Mouse (Mus musculus): ENCODE measurements around the gene Laptm5. TPM values are rescaled to one million over a fixed set of nuclear protein-coding genes. Genes with fewer than 3 reads are reported as not detected.
A peak's percentile ranks its signal among the peaks of the same experiment; 100 is the strongest.

Laptm5 gene
- polyA plus RNA-seq, 1 experiment = 903 TPM

- 86% methylated on average over 10 of the region's 10 CpGs for WGBS
- Histone ChIP-seq H3K4me1 (ENCODE audit: control insufficient read depth, insufficient read depth, insufficient read length) (no peaks in the 10 kb centered on the region), H3K27me3 (ENCODE audit: control insufficient read depth, insufficient read depth, low read length) (no peaks in the 10 kb centered on the region; the same call in 1 of the 2 replicates), H3K36me3 (ENCODE audit: control insufficient read depth, insufficient read depth, low read length) (no peaks in the 10 kb centered on the region), H3K27ac (ENCODE audit: insufficient read depth, low read length) (no peak overlapping the region), H3K4me3 (ENCODE audit: extremely low read depth, insufficient read depth, insufficient read length) (no peak overlapping the region)
- TF ChIP-seq POLR2A (IDR thresholded peaks at IDR 0.05; ENCODE audit: low read depth, low read length) (no peak), CTCF (IDR thresholded peaks at IDR 0.05; ENCODE audit: extremely low read depth, insufficient read depth, insufficient read length, insufficient replicate concordance) (no peak)
- DNase-seq (ENCODE audit: low read depth in 1 of 2, low spot score in 2 of 2) = no peak
Observed at GRCm38 (mm10) chr4:130957156-130957555, 44.2 kb downstream of the Laptm5 start.

GRCm38 (mm10) chr4:130958812-130959211 lies 45.9 kb downstream of the Laptm5 start:
- H3K36me3 ChIP-seq (ENCODE audit: control insufficient read depth, insufficient read depth, low read length) = no peaks in the 10 kb centered on the region
- H3K27me3 ChIP-seq (ENCODE audit: control insufficient read depth, insufficient read depth, low read length) = no peaks in the 10 kb centered on the region
- H3K4me1 ChIP-seq (ENCODE audit: control insufficient read depth, insufficient read depth, insufficient read length) = no peaks in the 10 kb centered on the region
- H3K27ac ChIP-seq (ENCODE audit: insufficient read depth, low read length) = no peak overlapping the region
- DNase-seq (ENCODE audit: low read depth in 1 of 2, low spot score in 2 of 2) = no peak
- no peak overlapping the region for H3K4me3 ChIP-seq (ENCODE audit: extremely low read depth, insufficient read depth, insufficient read length)
- 50% methylated on average over 5 of the region's 5 CpGs for WGBS
- TF ChIP-seq POLR2A (IDR thresholded peaks at IDR 0.05; ENCODE audit: low read depth, low read length) (no peak), CTCF (IDR thresholded peaks at IDR 0.05; ENCODE audit: extremely low read depth, insufficient read depth, insufficient read length, insufficient replicate concordance) (no peak)

GRCm38 (mm10) chr4:130959678-130960077 lies 46.8 kb downstream of the Laptm5 start:
- no peak for DNase-seq (ENCODE audit: low read depth in 1 of 2, low spot score in 2 of 2)
- Histone ChIP-seq H3K4me1 (ENCODE audit: control insufficient read depth, insufficient read depth, insufficient read length) (no peaks in the 10 kb centered on the region), H3K36me3 (ENCODE audit: control insufficient read depth, insufficient read depth, low read length) (no peaks in the 10 kb centered on the region), H3K27ac (ENCODE audit: insufficient read depth, low read length) (no peak overlapping the region), H3K27me3 (ENCODE audit: control insufficient read depth, insufficient read depth, low read length) (no peaks in the 10 kb centered on the region), H3K4me3 (ENCODE audit: extremely low read depth, insufficient read depth, insufficient read length) (no peak overlapping the region)
- TF ChIP-seq POLR2A (IDR thresholded peaks at IDR 0.05; ENCODE audit: low read depth, low read length) = no peak
- no peak for TF ChIP-seq CTCF (IDR thresholded peaks at IDR 0.05; ENCODE audit: extremely low read depth, insufficient read depth, insufficient read length, insufficient replicate concordance)
- WGBS = 67% methylated on average over 6 of the region's 6 CpGs

- no peak overlapping the region for H3K4me3 ChIP-seq (ENCODE audit: extremely low read depth, insufficient read depth, insufficient read length)
- peak; percentile 98 for TF ChIP-seq CTCF (IDR thresholded peaks at IDR 0.05; ENCODE audit: extremely low read depth, insufficient read depth, insufficient read length, insufficient replicate concordance)
- no peak for TF ChIP-seq POLR2A (IDR thresholded peaks at IDR 0.05; ENCODE audit: low read depth, low read length)
- 19% methylated on average over 9 of the region's 9 CpGs for WGBS
- DNase-seq (ENCODE audit: low read depth in 1 of 2, low spot score in 2 of 2) = peak; percentile 35 to 73
- H3K36me3 ChIP-seq (ENCODE audit: control insufficient read depth, insufficient read depth, low read length) = no peaks in the 10 kb centered on the region
- H3K27ac ChIP-seq (ENCODE audit: insufficient read depth, low read length) = no peak overlapping the region
- H3K27me3 ChIP-seq (ENCODE audit: control insufficient read depth, insufficient read depth, low read length) = no peaks in the 10 kb centered on the region
- no peaks in the 10 kb centered on the region for H3K4me1 ChIP-seq (ENCODE audit: control insufficient read depth, insufficient read depth, insufficient read length)
Observed at GRCm38 (mm10) chr4:130960118-130960734, 47.3 kb downstream of the Laptm5 start.

GRCm38 (mm10) chr4:130971278-130971677 lies 58.4 kb downstream of the Laptm5 start:
- no peaks in the 10 kb centered on the region for H3K27me3 ChIP-seq (ENCODE audit: control insufficient read depth, insufficient read depth, low read length)
- TF ChIP-seq POLR2A (IDR thresholded peaks at IDR 0.05; ENCODE audit: low read depth, low read length) = no peak
- 92% methylated on average over 1 of the region's 1 CpGs for WGBS
- no peak overlapping the region for H3K4me3 ChIP-seq (ENCODE audit: extremely low read depth, insufficient read depth, insufficient read length)
- H3K27ac ChIP-seq (ENCODE audit: insufficient read depth, low read length) = no peak overlapping the region
- DNase-seq (ENCODE audit: low read depth in 1 of 2, low spot score in 2 of 2) = no peak
- H3K4me1 ChIP-seq (ENCODE audit: control insufficient read depth, insufficient read depth, insufficient read length) = no peaks in the 10 kb centered on the region
- H3K36me3 ChIP-seq (ENCODE audit: control insufficient read depth, insufficient read depth, low read length) = no peaks in the 10 kb centered on the region

- H3K4me3 ChIP-seq (ENCODE audit: extremely low read depth, insufficient read depth, insufficient read length) = no peak overlapping the region
- 79% methylated on average over 5 of the region's 5 CpGs for WGBS
- H3K27me3 ChIP-seq (ENCODE audit: control insufficient read depth, insufficient read depth, low read length) = no peaks in the 10 kb centered on the region
- TF ChIP-seq POLR2A (IDR thresholded peaks at IDR 0.05; ENCODE audit: low read depth, low read length) (no peak), CTCF (IDR thresholded peaks at IDR 0.05; ENCODE audit: extremely low read depth, insufficient read depth, insufficient read length, insufficient replicate concordance) (no peak)
- H3K27ac ChIP-seq (ENCODE audit: insufficient read depth, low read length) = no peak overlapping the region
- H3K36me3 ChIP-seq (ENCODE audit: control insufficient read depth, insufficient read depth, low read length) = no peaks in the 10 kb centered on the region
- DNase-seq (ENCODE audit: low read depth in 1 of 2, low spot score in 2 of 2) = no peak
- no peaks in the 10 kb centered on the region for H3K4me1 ChIP-seq (ENCODE audit: control insufficient read depth, insufficient read depth, insufficient read length)
Observed at GRCm38 (mm10) chr4:130972421-130972829, 59.5 kb downstream of the Laptm5 start.
